Mouse (Mus musculus) spleen, postnatal 36 days (tissue): Measurements from ENCODE around the gene Cfap44.

Experiments used
- DNase-seq, 2 experiments: peaks; one replicate each; pipeline ENCODE4 v3.0.0; 2022; ENCODE audit warnings: low spot score in 2 of 2, mixed read lengths in 1 of 2

Cfap44 gene

DNA sequence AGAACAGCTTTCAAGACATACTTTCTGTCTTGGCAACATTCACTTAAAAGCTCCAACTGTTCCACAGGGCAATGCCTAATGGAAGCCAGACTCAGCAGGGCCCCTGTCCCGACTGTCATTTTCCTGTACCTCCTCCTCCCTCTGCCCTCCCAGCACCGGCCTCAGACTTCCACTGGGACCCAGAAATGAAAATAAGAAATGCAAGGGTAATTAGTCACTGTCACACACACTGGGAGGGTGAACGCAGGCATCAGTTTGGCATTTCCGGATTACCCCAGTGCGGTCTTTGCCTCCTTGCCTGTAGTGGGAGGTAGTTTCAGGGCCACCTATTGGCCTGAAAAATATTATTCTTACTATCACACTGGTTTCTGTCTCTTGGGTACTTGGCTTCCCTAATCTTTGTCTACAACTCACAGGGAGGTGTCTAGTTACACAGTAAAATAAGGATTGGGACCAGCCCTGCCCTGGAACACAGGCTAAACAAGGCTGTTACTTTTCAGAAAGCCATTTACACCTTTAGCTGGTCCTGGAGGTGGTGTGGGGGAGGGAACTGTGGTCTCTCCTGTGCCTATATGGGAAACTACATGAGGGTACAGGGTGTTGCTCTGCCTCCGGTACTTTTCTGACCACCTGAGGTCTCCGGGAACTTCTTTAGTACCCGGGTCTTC, 100.0 kb downstream of the Cfap44 start:
- no peak for DNase-seq

- DNase-seq, result no peak
Observed at GRCm38 (mm10) chr16:44496971-44497464, 102.4 kb downstream of the Cfap44 start.

DNA sequence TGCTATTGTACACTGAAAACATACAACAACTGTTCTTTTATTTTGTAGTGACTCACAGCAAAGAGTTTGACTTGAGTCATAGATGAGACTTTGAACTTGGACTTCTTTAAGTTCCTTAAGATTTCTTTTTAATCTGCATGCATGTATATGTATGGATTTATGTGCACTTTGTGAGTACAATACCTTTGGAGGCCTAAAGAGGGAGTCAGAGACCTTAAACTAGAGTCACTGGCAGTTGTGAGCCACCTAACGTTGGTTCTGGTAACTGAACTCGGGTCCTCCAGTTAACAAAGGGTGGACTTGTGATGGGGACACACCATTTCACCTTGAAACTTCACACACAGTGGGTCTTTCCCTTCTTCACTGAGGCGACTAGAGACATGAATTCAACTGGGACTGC, 103.9 kb downstream of the Cfap44 start:
- DNase-seq, result no peak

DNA sequence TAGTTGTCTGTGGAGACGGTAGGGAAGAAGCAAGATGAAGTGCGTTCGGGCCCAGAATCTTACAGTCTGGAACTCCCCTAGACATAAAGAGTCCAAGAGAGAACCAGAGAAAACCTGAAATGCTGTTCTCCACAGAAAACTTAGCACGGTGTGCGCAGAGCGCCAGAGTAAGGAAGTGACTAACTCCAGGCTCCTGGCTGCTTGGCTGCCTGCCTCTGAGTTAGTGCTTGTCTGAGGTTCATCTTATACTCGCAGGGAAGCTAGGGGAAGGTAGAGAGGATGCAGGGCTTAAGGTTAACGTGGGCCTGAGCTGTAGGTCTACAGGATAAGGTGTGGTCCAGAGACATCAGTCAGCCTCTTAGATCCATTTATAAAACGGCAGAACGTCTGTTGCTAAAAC, 107.2 kb downstream of the Cfap44 start:
- DNase-seq, result no peak

DNA sequence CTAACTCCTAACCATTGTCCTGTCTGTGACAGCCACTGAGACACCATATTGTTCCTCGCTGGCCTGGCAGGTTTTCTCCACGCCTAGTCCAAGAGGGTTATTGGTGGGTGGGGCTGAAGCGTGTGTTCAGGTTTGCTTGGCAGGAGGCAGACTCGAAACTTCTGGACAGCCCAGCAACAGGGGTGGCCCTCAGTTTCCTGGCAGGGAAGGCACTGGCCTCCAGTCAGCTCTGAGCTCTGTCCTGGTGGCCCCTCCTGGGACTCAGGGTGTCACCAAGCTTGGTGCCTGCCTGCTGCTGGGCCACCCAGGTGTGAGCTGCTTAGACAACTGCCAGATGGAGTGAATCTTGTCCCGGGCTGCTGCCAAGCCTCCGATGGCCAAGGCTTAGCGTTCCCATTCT, 107.7 kb downstream of the Cfap44 start:
- DNase-seq, result no peak

- DNase-seq, result no peak
Observed at GRCm38 (mm10) chr16:44502895-44503575, 108.4 kb downstream of the Cfap44 start.

DNA sequence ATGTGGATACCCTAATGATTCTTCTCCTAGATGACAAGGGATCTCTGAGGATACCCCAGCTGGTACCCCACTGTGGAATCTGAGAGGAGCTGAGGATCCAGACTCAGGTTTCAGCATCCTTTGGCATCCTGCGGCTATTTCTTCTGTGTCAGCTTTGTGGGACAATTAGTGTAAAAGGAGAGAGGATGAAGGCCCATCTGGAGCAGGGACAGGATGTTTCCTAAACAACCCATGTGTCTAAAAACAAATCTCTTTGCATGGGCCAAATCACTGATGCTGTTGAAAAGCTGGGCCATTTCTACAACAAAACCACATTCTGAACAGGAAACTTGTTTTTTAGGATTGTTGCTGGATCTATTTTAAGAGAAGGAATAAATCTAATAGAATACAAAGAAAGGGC, 110.6 kb downstream of the Cfap44 start:
- DNase-seq, result no peak

GRCm38 (mm10) chr16:44507027-44507929, 112.7 kb downstream of the Cfap44 start:
- no peak for DNase-seq

- no peak for DNase-seq
Observed at GRCm38 (mm10) chr16:44508025-44508424, 113.4 kb downstream of the Cfap44 start.

DNA sequence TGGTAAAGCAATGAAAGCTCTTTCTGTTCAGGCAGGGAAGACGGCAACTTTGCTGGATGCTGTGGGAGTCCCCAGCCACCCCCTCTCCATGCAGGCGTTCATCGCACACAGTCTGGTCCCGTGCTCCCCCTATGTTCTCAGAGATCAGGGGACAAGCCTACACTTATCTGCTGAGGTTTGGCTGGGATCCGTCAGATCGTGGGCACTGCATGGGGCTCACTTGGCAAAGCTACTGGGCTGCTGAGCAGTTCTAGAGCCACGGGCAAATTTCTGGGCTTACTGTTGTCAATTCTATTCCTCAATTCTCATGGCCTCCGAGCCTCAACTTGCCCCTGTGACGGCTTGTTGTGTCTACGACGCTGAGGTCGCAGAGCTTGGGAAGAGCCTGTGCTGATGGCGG, 114.2 kb downstream of the Cfap44 start:
- no peak for DNase-seq

DNA sequence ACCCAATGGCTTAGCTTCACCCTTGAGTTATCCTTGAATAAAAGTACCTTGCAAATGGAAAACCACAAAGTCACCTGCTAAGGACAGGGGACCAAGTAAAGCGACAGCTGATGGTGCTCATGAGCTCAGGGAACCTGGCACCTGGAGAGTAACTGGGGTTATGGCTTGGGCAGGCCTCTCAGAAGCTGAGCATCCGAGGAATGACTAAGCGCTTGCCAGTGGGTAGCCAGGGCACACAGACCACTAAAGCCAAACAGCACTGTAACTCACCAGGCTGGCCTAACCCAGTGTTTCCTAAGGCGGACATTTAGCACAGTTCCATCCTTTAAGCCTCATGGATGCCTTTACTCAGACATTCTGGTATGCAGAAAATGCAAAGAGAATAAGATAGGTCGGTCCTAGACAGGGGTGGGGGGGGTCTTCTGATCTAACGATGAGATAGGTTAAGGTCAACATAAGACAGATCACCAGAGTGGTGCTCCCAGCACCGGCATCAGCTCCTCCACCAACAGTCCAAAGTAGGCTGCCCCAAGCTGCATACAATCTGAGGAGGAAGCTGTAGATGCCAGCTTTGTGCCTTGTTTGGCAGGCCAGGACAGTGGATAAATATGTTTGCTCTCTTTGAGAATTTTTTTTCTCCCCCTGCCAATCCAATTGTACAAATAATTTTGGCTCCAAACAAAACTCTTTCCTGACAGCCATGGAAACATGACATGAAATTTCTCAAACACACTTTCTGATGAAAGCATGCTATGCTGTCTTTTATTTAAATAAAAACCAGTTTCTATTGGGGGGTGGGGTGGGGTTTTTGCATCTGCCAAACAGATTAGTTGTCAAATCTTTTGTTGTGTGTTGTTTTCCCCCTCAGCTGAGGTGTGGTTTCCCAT, 115.1 kb downstream of the Cfap44 start:
- DNase-seq, result no peak

- no peak for DNase-seq
Observed at GRCm38 (mm10) chr16:44510521-44511213, 116.1 kb downstream of the Cfap44 start.

GRCm38 (mm10) chr16:44516498-44516897, 121.9 kb downstream of the Cfap44 start:
- DNase-seq, result no peak

- no peak for DNase-seq
Observed at GRCm38 (mm10) chr16:44523595-44523994, 129.0 kb downstream of the Cfap44 start.

DNA sequence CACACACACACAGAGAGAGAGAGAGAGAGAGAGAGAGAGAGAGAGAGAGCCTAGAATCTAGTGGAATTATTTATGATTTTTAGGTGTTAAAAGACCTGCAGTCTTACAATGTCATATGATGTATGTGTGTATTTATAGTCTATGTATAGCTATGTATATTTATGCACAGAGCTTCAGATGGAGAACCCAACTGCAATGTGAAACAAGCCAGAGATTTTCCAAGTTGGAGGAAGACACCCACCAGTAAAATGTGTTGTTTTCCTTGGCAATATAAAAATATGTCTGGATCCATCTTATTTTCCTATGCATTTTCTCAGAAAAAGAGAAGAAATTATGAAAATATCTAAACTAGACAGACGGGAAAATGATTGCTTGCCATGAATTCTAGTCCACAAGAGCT, 131.4 kb downstream of the Cfap44 start:
- DNase-seq, result no peak

GRCm38 (mm10) chr16:44526689-44527088, 132.1 kb downstream of the Cfap44 start:
- no peak for DNase-seq

DNA sequence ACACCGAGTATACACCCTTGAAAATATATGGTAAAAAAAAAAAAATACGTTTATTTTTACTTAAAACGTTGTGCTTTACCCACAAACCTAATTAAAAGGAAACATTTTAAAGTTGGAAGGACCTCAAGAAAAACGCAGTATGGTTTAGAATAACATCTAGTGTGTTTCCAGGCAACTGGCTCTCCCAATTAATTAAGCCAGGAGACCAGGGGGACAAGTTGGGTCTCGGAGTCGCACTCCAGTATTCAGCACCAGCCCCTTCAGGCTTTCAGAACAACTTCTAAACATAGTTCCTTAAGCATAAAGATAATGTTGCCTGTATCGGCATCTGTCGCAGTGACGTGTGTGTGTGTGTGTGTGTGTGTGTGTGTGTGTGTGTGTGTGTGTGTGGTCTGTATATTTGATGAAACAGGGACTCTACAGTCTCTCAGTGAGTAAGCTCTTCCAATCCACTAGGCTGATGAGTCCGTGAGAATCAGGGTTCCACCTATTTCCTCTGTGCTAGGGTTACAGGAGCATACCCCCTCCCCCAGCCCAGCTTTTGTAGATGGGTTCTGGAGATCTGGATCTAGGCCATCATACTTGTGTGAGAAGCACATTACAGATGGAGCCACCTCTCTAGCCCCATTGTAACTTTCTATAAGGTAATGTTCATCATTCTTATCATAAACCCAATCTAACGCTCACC, 132.8 kb downstream of the Cfap44 start:
- DNase-seq, result no peak

DNA sequence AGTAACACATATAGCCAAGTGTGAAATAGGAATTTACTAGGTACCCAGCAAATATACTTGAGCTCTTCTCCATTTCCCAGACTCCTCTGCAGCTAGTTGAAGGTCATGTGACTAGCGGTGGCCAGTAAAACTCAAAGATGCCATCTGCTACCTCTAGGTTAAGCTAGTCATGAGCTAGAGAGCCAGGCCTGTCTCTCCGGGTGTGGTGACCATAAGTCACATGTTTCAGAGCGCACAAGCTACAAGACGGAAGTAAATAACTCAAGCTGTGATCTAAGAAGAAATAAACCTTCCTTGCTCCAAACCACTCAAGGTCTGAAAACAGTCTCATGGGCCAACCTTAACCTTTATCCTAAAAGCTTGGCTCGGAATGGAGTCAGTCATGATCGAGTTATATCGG, 134.4 kb downstream of the Cfap44 start:
- DNase-seq, result no peak

DNA sequence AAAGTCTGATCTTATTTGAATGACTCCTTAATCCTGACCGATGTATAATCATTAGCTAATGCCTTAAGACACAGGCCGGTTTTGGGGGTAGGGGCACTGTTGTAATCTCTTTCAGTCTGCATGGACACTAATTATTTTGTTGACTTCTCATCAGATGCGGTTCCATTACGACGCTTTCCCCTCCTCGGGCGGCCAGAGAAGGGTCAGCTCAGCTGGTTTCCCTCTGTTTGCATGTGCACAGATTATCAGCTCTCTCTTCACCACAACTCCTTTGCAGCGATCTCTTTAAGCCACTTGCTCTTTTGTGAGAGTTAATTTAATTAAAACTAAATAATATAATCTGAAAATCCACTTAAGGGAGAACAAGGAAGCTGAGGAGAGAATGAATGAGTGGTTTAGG, 135.1 kb downstream of the Cfap44 start:
- no peak for DNase-seq

DNA sequence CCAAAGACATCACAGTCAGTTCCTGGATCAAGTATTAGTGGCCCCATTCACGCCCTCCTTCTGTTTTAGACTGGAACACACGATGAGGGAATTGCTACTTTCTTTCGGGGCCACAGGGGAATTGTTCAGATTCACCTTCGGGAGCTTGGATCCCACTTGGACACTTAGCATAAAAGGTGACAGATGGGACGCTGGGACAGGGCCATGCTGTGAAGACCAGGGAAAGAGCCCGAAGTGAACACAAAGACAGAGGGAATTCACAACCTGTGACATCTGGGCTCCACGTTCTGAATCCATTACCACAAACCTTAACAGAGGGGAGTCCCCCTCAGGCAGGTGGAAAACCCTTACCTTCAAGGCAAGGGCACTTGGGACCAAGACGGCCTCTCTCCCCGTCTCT, 135.6 kb downstream of the Cfap44 start:
- DNase-seq, result no peak
